Mouse (Mus musculus): ENCODE data around the gene Pcyox1. TPM values are rescaled to one million over a fixed set of nuclear protein-coding genes. Genes with fewer than 3 reads are reported as not detected.

The Pcyox1 gene
- polyA plus RNA-seq, 1 experiment from 2014 or later, result 93.0 TPM

DNA sequence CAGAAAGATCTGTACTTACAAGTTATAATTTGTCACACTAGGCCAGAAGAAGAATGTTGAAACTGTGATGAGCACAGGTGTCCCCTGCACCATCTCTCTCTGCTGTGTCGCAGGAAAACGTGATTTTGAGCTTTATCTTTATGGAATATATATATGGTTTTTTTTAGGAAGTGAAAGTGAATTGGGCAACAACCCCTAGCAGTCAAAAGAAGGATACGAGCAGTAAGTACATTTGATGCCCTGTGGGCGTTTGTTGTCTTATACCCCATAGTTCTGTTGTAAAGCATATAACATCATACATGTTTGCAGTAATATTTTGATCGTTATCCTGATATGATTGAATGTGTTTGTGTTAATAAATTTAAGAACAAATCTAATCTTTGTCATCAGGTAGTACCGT lies 21.8 kb upstream of the Pcyox1 start:
- peaks cover 42% of the 10 kb centered on the region for H3K36me3 ChIP-seq

GRCm38 (mm10) chr6:86406306-86406705 lies 9.4 kb upstream of the Pcyox1 start:
- Histone ChIP-seq H3K4me3 (replicated peaks) (no peak overlapping the region), H3K27ac (no peak overlapping the region), H3K9me3 (no peaks in the 10 kb centered on the region), H3K9ac (no peak overlapping the region), H3K27me3 (replicated peaks) (no peaks in the 10 kb centered on the region), H3K36me3 (no peaks in the 10 kb centered on the region), H3K4me1 (no peaks in the 10 kb centered on the region), H3K4me2 (no peak overlapping the region)
- ATAC-seq (ENCODE audit: insufficient read depth, low FRiP score, low read depth), result no peak

More for the DNA sequence above, 21.8 kb upstream of the Pcyox1 start:
- Histone ChIP-seq H3K9me3 (no peaks in the 10 kb centered on the region), H3K4me3 (replicated peaks) (no peak overlapping the region), H3K9ac (no peak overlapping the region), H3K27ac (no peak overlapping the region), H3K4me2 (no peak overlapping the region), H3K4me1 (no peaks in the 10 kb centered on the region), H3K27me3 (replicated peaks) (no peaks in the 10 kb centered on the region)
- 85% methylated on average over 6 of the region's 6 CpGs for WGBS
- no peak for ATAC-seq (ENCODE audit: insufficient read depth, low FRiP score, low read depth)

- Histone ChIP-seq H3K27me3 (replicated peaks) (no peaks in the 10 kb centered on the region), H3K4me2 (peak overlapping the region; percentile 62), H3K36me3 (no peaks in the 10 kb centered on the region), H3K4me3 (replicated peaks) (peak overlapping the region; percentile 74), H3K4me1 (no peaks in the 10 kb centered on the region), H3K9me3 (no peaks in the 10 kb centered on the region), H3K27ac (peak overlapping the region; percentile 100), H3K9ac (peak overlapping the region; percentile 93)
- under 1% methylated on average over 11 of the region's 11 CpGs for WGBS
- ATAC-seq (ENCODE audit: insufficient read depth, low FRiP score, low read depth), result no peak
These were observed 8.0 kb upstream of the Pcyox1 start for GRCm38 (mm10) chr6:86404996-86405395.

GRCm38 (mm10) chr6:86404100-86404861 lies 7.3 kb upstream of the Pcyox1 start, which contains the start of gene Tia1:
TSS of gene Tia1 (plus strand) at chr6:86404219.
- Histone ChIP-seq H3K27ac (peak within 1 kb of the TSS; percentile 100), H3K4me3 (replicated peaks) (peak within 1 kb of the TSS; percentile 74), H3K4me1 (no peaks in the 10 kb centered on the region), H3K27me3 (replicated peaks) (no peaks in the 10 kb centered on the region), H3K4me2 (peak within 1 kb of the TSS; percentile 62), H3K36me3 (no peaks in the 10 kb centered on the region), H3K9ac (peak within 1 kb of the TSS; percentile 93), H3K9me3 (no peaks in the 10 kb centered on the region)
- peak; percentile 96 for ATAC-seq (ENCODE audit: insufficient read depth, low FRiP score, low read depth)
- under 1% methylated on average over 61 of the region's 62 CpGs for WGBS

GRCm38 (mm10) chr6:86403728-86404099 lies 6.8 kb upstream of the Pcyox1 start:
- WGBS, result under 1% methylated on average over 15 of the region's 15 CpGs
- no peak overlapping the region for H3K9ac ChIP-seq
- no peaks in the 10 kb centered on the region for H3K36me3 ChIP-seq
- H3K27ac ChIP-seq, result peak overlapping the region; percentile 100
- H3K4me1 ChIP-seq, result no peaks in the 10 kb centered on the region
- 0 out of 2 replicates have a peak, but pooled peaks have one; percentile 37 for ATAC-seq (ENCODE audit: insufficient read depth, low FRiP score, low read depth)
- H3K27me3 ChIP-seq (replicated peaks), result no peaks in the 10 kb centered on the region
- H3K4me2 ChIP-seq, result peak overlapping the region; percentile 62
- no peaks in the 10 kb centered on the region for H3K9me3 ChIP-seq
- H3K4me3 ChIP-seq (replicated peaks), result peak overlapping the region; percentile 74

DNA sequence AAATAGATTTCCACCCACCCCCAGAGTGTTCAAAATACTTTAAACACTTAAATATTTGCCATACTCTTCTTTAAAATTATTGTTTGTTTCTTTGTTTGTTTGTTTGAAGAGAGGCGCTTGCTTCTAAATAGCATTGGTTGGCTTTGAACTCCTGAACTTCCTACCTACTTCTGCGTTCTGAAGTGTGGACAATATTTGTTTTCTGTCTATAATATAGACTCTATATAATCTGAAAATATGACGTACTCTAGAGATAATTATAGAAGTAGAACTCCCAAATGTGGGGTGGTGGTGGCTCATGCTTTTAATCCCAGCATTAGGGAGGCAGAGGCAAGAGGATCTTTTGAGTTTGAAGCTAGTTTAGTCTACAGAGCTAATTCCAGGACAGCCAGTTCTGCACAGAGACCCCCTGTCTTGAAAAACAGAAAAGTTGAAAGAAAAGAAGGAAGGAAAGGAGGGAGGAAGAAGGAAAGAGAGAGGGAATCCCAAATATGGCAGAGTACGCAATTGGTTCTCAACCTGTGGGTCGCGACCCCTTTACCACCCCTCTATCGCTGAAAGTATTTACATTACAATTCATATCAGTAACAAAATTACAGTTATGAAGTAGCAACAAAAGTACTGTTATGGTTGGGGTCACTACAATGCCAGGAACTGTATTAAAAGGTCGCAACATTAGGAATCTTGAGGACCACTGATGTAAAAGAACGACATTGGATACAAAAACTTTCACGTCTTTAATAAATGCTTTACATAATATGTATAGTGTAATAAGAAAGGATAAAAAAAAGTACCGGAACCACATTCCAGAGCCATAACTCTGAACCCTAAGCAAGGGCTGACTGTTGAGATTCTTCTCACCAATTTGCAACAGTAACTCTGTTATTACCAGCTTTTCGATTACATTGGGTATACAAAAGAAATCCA lies 6.0 kb upstream of the Pcyox1 start:
- no peak for ATAC-seq (ENCODE audit: insufficient read depth, low FRiP score, low read depth)
- Histone ChIP-seq H3K36me3 (no peaks in the 10 kb centered on the region), H3K27me3 (replicated peaks) (no peaks in the 10 kb centered on the region), H3K4me2 (peak overlapping the region; percentile 62), H3K9me3 (no peaks in the 10 kb centered on the region), H3K4me3 (replicated peaks) (peak overlapping the region; percentile 74), H3K4me1 (no peaks in the 10 kb centered on the region), H3K27ac (peak overlapping the region; percentile 31; the same call in 1 of the 2 replicates), H3K9ac (no peak overlapping the region)
- WGBS, result 31% methylated on average over 12 of the region's 12 CpGs

DNA sequence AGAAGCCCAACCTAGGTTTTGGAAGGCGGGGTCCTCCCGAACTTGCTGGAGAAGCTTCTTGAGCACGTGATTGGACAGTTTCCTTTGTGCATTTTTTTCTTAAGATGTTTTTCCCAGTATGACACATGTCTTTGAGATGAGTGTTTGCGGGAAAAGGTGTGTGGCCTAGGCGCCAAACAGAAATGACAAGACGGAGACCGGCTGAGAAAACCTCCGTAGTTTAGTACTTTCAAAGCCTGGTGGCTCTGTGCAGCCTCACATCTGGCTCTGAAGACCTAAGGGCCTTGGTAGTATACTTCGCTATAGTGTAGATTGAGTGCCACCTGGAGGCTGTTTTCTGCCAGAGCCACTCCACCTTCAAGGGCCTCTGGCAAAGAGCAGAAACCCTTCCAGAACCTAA lies 4.0 kb upstream of the Pcyox1 start:
- H3K4me3 ChIP-seq (replicated peaks), result peak overlapping the region; percentile 19; the same call in 1 of the 2 replicates
- 2% methylated on average over 9 of the region's 9 CpGs for WGBS
- peak; percentile 51 for ATAC-seq (ENCODE audit: insufficient read depth, low FRiP score, low read depth)

GRCm38 (mm10) chr6:86399995-86400394 lies 3.0 kb upstream of the Pcyox1 start:
- WGBS, result 68% methylated on average over 2 of the region's 2 CpGs

More for the DNA sequence above, 4.0 kb upstream of the Pcyox1 start:
- H3K9ac ChIP-seq, result no peak overlapping the region
- no peaks in the 10 kb centered on the region for H3K9me3 ChIP-seq
- H3K27me3 ChIP-seq (replicated peaks), result no peaks in the 10 kb centered on the region
- H3K4me1 ChIP-seq, result peaks cover 4% of the 10 kb centered on the region; the same call in 1 of the 2 replicates
- H3K4me2 ChIP-seq, result peak overlapping the region; percentile 44
- H3K36me3 ChIP-seq, result no peaks in the 10 kb centered on the region
- H3K27ac ChIP-seq, result peak overlapping the region; percentile 16; the same call in 1 of the 2 replicates

DNA sequence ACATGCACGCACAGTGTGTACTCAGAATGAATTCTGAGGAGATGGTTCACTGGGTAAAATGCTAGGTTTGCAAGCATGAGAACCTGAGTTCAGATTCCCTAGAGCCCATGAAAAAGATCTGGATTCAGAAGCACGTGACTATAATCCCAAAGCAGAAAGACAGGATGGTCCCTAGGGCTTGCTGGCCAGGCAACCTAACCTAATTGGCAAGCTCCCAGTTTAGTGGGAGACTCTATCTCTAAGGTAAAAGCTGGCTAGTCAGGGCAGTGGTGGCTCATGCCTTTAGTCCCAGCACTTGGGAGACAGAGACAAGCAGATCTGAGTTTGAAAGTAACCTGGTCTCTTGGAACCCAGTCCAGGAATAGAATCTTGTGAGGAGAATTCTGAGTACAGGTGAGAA lies 2.0 kb upstream of the Pcyox1 start:
- H3K36me3 ChIP-seq, result 0 out of 2 replicates have a peak, but pooled peaks cover 3% of the 10 kb centered on the region
- H3K9me3 ChIP-seq, result no peaks in the 10 kb centered on the region
- ATAC-seq (ENCODE audit: insufficient read depth, low FRiP score, low read depth), result no peak
- H3K27ac ChIP-seq, result no peak overlapping the region
- peaks cover 7% of the 10 kb centered on the region for H3K4me1 ChIP-seq
- H3K4me3 ChIP-seq (replicated peaks), result no peak overlapping the region
- no peak overlapping the region for H3K4me2 ChIP-seq
- H3K27me3 ChIP-seq (replicated peaks), result no peaks in the 10 kb centered on the region
- 79% methylated on average over 2 of the region's 2 CpGs for WGBS
- H3K9ac ChIP-seq, result no peak overlapping the region

More at GRCm38 (mm10) chr6:86399995-86400394, 3.0 kb upstream of the Pcyox1 start:
- H3K4me2 ChIP-seq, result no peak overlapping the region
- no peaks in the 10 kb centered on the region for H3K27me3 ChIP-seq (replicated peaks)
- no peak overlapping the region for H3K9ac ChIP-seq
- peaks cover 4% of the 10 kb centered on the region for H3K4me1 ChIP-seq
- H3K27ac ChIP-seq, result no peak overlapping the region
- H3K4me3 ChIP-seq (replicated peaks), result no peak overlapping the region
- no peak for ATAC-seq (ENCODE audit: insufficient read depth, low FRiP score, low read depth)
- no peaks in the 10 kb centered on the region for H3K36me3 ChIP-seq
- H3K9me3 ChIP-seq, result no peaks in the 10 kb centered on the region

DNA sequence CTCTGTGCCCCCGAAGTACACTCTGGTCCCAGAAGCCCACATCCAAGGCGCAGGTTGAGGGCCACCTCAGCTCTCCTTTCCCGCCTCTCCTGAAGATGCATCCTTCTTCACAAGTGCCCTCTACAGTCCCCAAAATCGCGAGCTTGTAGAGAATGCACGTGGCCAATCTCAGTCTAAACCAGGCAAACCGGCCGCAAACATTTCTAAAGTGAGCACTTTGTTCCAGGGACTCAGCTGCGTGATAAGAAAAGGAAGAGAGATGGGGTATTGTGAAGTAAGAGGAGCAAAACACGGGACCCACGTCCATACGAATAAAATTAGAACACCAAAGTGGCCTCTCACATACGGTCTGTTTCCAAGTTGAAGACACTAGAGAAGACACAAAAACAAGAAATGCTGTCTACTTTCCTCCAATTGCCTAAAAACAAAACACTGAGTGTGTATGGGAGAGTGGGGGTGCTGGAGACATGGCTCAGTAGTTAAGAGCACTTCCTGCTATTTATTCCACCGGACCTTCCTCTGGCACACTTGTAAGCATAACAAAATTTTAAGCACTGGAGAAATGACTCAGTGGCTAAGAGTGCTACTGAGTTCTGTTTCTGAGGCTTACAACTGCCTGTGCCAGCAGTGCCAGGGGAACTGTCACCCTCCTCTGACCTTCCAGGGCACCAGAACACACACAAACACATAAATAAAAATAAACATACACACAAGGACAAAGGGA lies 465 bp upstream of the Pcyox1 start:
- Histone ChIP-seq H3K4me2 (peak overlapping the region; percentile 81), H3K9ac (peak overlapping the region; percentile 75; the same call in 1 of the 2 replicates), H3K4me1 (peaks cover 7% of the 10 kb centered on the region), H3K4me3 (replicated peaks) (peak overlapping the region; percentile 89), H3K27ac (peak overlapping the region; percentile 76), H3K9me3 (no peaks in the 10 kb centered on the region), H3K36me3 (0 out of 2 replicates have a peak, but pooled peaks cover 9% of the 10 kb centered on the region), H3K27me3 (replicated peaks) (no peaks in the 10 kb centered on the region)
- peak; percentile 8; the same call in 1 of the 2 replicates for ATAC-seq (ENCODE audit: insufficient read depth, low FRiP score, low read depth)
- WGBS, result 5% methylated on average over 14 of the region's 14 CpGs

GRCm38 (mm10) chr6:86395969-86396368 lies 985 bp downstream of the Pcyox1 start:
- Histone ChIP-seq H3K9ac (no peak overlapping the region), H3K4me1 (peaks cover 7% of the 10 kb centered on the region), H3K9me3 (no peaks in the 10 kb centered on the region), H3K4me3 (replicated peaks) (peak overlapping the region; percentile 89), H3K36me3 (peaks cover 24% of the 10 kb centered on the region), H3K27ac (peak overlapping the region; percentile 94; the same call in 1 of the 2 replicates), H3K4me2 (peak overlapping the region; percentile 81), H3K27me3 (replicated peaks) (no peaks in the 10 kb centered on the region)
- WGBS, result 17% methylated on average over 10 of the region's 10 CpGs
- ATAC-seq (ENCODE audit: insufficient read depth, low FRiP score, low read depth), result no peak
